Mouse (Mus musculus): ENCODE data around the gene Arhgef11. TPM values are rescaled to one million over a fixed set of nuclear protein-coding genes. Genes with fewer than 3 reads are reported as not detected.

The Arhgef11 gene
- polyA plus RNA-seq, 1 experiment from 2014 or later: 21.9 TPM

DNA sequence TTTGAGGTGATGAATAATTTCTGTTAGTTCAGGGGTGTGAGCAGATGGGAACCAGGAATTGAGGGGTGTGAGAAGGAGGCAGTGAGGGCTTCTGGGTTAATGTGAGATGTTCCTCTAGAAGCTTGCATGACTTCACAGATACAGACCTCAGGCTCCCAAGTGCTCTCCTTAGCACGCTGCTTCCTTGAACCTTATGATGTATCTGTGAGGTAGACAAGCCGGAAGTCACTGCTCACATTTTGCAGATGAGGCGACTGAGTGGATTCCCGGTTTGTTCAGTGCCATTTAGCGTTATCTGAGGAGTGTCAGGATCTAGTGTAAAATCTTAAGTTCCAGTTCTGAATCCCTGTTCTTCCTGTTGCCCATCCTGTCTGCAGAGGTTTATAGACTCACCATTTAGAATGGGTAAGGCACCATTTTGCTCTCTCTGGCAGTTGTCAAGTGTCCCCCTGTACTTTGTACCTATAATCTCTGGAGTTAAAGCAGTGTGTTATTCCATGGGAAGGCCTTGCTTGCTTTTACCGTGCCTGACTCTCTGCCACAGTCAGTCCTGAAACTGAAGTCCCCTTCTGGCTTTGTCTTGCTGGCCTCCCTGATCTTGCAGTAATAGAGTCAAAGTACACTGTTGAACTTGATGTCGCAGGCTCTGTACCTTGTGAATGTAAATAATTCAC lies 3.0 kb downstream of the Arhgef11 start:
- H3K9me3 ChIP-seq: no peaks in the 10 kb centered on the region
- 75% methylated on average over 7 of the region's 7 CpGs for WGBS

DNA sequence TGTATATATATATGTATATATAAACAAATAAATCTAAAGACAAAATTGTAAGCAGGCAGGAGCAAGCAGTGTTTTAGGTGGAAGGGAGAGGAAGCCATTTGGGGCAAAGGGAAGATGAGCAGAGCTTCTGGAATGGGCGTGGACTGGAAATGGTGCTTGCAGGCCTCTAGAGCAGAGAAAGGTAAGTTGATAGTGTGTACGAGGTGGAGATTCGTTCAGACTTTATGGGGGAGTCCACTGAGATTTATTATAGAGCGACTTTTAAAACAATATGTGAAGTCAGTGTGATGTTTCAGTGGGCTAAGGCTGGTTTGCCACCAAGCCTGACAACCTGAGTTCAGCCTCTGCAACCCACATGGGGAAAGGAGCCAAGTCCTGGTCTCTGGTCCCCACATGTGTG lies 7.5 kb downstream of the Arhgef11 start:
- no peak for ATAC-seq (ENCODE audit: insufficient number of reproducible peaks, insufficient read depth, low FRiP score, low TSS enrichment, low read depth)
- Histone ChIP-seq H3K9me3 (no peaks in the 10 kb centered on the region), H3K4me2 (no peak overlapping the region), H3K36me3 (peaks cover 7% of the 10 kb centered on the region; the same call in 1 of the 2 replicates), H3K27me3 (no peaks in the 10 kb centered on the region), H3K4me3 (replicated peaks) (no peak overlapping the region), H3K9ac (replicated peaks) (no peak overlapping the region), H3K4me1 (replicated peaks) (peaks cover 15% of the 10 kb centered on the region), H3K27ac (no peak overlapping the region)
- 81% methylated on average over 4 of the region's 4 CpGs for WGBS

More for the DNA sequence above, 3.0 kb downstream of the Arhgef11 start:
- Histone ChIP-seq H3K27me3 (no peaks in the 10 kb centered on the region), H3K36me3 (0 out of 2 replicates have a peak, but pooled peaks cover 3% of the 10 kb centered on the region), H3K4me3 (replicated peaks) (peak overlapping the region; percentile 75), H3K4me1 (replicated peaks) (peaks cover 27% of the 10 kb centered on the region), H3K4me2 (peak overlapping the region; percentile 87), H3K27ac (no peak overlapping the region), H3K9ac (replicated peaks) (peak overlapping the region; percentile 42; the same call in 1 of the 2 replicates)
- ATAC-seq (ENCODE audit: insufficient number of reproducible peaks, insufficient read depth, low FRiP score, low TSS enrichment, low read depth): no peak

DNA sequence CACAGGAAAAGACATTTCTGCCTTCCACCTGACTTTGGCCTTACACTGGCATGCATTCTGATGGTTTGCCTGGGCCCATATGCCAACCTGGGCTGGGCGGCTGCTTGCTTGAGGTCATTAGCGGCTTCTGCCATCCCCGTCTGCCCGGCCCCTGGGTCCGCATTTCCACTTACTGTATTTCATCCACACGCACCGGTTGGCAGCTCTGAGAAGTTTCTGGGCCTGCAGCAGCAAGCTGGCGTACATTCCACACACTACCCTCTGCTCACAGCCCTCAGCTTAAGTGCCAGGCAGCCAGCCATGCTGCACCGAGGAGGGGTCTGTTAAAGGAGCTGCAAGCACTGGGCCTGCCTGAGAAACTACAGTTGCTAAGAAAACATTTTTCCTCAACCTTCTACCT lies 13.5 kb downstream of the Arhgef11 start:
- Histone ChIP-seq H3K4me3 (replicated peaks) (no peak overlapping the region), H3K9me3 (no peaks in the 10 kb centered on the region), H3K27ac (no peak overlapping the region), H3K27me3 (no peaks in the 10 kb centered on the region), H3K4me1 (replicated peaks) (peaks cover 7% of the 10 kb centered on the region; the same call in 1 of the 2 replicates), H3K4me2 (no peak overlapping the region), H3K9ac (replicated peaks) (no peak overlapping the region), H3K36me3 (peaks cover 4% of the 10 kb centered on the region; the same call in 1 of the 2 replicates)
- ATAC-seq (ENCODE audit: insufficient number of reproducible peaks, insufficient read depth, low FRiP score, low TSS enrichment, low read depth): no peak
- WGBS: 86% methylated on average over 9 of the region's 9 CpGs

DNA sequence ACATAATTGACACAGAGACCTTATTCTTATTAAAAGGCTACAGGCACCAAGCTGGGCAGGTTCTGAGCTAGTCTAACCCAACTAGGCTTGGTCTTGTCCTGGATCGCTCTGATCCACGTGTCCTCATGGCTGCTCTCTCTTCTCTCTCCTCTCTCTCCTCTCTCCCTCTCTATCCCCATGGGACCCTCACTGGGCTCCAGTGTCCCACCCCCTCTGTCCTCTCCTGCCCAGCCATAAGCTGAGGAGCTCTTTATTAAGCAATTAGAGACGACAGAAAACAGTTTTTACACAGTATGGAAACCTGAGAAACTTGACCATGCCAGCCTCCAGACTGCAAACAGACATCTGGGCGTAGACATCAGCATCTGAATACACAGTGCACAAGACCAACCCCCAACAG lies 14.0 kb downstream of the Arhgef11 start:
- no peak for ATAC-seq (ENCODE audit: insufficient number of reproducible peaks, insufficient read depth, low FRiP score, low TSS enrichment, low read depth)
- Histone ChIP-seq H3K27ac (no peak overlapping the region), H3K9ac (replicated peaks) (no peak overlapping the region), H3K4me1 (replicated peaks) (peaks cover 11% of the 10 kb centered on the region; the same call in 1 of the 2 replicates), H3K4me2 (no peak overlapping the region), H3K9me3 (no peaks in the 10 kb centered on the region), H3K36me3 (peaks cover 4% of the 10 kb centered on the region; the same call in 1 of the 2 replicates), H3K4me3 (replicated peaks) (no peak overlapping the region), H3K27me3 (no peaks in the 10 kb centered on the region)
- WGBS: 63% methylated on average over 4 of the region's 4 CpGs

DNA sequence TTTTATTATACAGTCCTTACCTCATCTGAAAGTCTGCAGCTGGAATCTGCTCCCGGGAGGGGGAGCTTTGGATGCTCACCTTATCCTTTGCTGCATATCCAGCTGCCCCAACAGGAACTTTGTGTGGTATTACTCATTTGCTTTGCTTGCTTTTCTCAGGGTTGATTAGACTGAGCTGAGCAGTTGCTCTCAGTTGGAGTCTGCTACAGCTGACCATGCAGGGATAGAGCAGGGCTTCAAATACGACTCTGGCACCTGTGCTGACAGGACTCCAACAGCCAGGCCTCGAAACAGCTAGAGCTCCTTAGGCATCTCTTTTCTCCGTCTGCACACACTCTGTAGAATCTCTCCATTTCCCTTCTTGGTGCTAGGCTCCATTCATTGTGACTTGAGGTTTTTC lies 18.2 kb downstream of the Arhgef11 start:
- WGBS: 59% methylated on average over 4 of the region's 4 CpGs
- ATAC-seq (ENCODE audit: insufficient number of reproducible peaks, insufficient read depth, low FRiP score, low TSS enrichment, low read depth): no peak
- Histone ChIP-seq H3K9ac (replicated peaks) (no peak overlapping the region), H3K9me3 (no peaks in the 10 kb centered on the region), H3K4me1 (replicated peaks) (peaks cover 11% of the 10 kb centered on the region; the same call in 1 of the 2 replicates), H3K4me3 (replicated peaks) (no peak overlapping the region), H3K27me3 (no peaks in the 10 kb centered on the region), H3K27ac (no peak overlapping the region), H3K36me3 (no peaks in the 10 kb centered on the region), H3K4me2 (no peak overlapping the region)

DNA sequence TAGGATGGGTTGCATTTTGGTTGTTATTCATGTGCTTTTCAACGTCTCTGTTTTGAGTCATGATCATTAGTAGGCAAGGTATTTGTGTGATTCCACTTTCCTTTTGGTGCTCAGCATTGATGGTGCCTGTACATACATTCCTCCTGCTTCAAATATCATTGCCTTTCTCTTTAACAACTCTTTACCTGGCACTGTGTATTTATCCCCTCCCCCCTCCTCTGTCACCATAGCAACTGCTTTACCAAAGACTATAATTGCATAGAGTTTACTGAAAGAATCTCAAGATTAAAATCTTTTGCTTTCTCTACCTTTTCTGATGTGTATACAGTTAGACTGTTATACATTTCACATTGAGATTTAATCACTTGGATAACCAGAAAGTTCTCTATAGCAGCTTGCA lies 26.1 kb downstream of the Arhgef11 start:
- no peaks in the 10 kb centered on the region for H3K9me3 ChIP-seq

DNA sequence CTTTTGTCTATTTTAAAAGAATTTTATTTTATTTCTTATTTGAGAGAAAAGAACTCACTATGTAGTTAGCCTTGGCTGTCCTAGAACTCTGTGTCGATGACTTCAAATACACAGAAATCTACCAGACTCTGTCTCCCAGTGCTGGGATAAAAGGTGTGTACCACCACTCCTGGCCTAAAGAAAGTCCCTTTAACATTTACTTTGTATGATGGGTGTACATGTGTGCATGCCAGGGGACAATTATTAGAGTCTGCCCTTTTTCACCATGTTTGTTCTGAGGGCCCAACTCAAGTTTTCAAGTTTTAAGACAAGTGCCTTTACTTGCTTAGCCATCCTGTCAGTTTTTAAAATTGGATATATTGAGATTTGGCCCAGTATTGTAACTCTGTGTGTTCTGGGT lies 28.8 kb downstream of the Arhgef11 start:
- Histone ChIP-seq H3K36me3 (0 out of 2 replicates have a peak, but pooled peaks cover 12% of the 10 kb centered on the region), H3K4me2 (no peak overlapping the region), H3K9ac (replicated peaks) (no peak overlapping the region), H3K27ac (no peak overlapping the region), H3K9me3 (no peaks in the 10 kb centered on the region), H3K4me3 (replicated peaks) (no peak overlapping the region), H3K27me3 (no peaks in the 10 kb centered on the region), H3K4me1 (replicated peaks) (peaks cover 6% of the 10 kb centered on the region; the same call in 1 of the 2 replicates)
- no peak for ATAC-seq (ENCODE audit: insufficient number of reproducible peaks, insufficient read depth, low FRiP score, low TSS enrichment, low read depth)
- WGBS: 92% methylated on average over 1 of the region's 1 CpGs

More for the DNA sequence above, 26.1 kb downstream of the Arhgef11 start:
- H3K27ac ChIP-seq: no peak overlapping the region
- no peak for ATAC-seq (ENCODE audit: insufficient number of reproducible peaks, insufficient read depth, low FRiP score, low TSS enrichment, low read depth)
- 63% methylated on average over 1 of the region's 1 CpGs for WGBS
- H3K27me3 ChIP-seq: no peaks in the 10 kb centered on the region
- H3K36me3 ChIP-seq: peaks cover 17% of the 10 kb centered on the region; the same call in 1 of the 2 replicates
- H3K4me1 ChIP-seq (replicated peaks): peaks cover 6% of the 10 kb centered on the region; the same call in 1 of the 2 replicates
- no peak overlapping the region for H3K4me3 ChIP-seq (replicated peaks)
- no peak overlapping the region for H3K9ac ChIP-seq (replicated peaks)
- no peak overlapping the region for H3K4me2 ChIP-seq

GRCm38 (mm10) chr3:87649063-87649462 lies 31.7 kb downstream of the Arhgef11 start:
- H3K4me1 ChIP-seq (replicated peaks): peaks cover 6% of the 10 kb centered on the region; the same call in 1 of the 2 replicates
- H3K27ac ChIP-seq: no peak overlapping the region
- no peak overlapping the region for H3K4me3 ChIP-seq (replicated peaks)
- H3K36me3 ChIP-seq: 0 out of 2 replicates have a peak, but pooled peaks cover 4% of the 10 kb centered on the region
- no peak for ATAC-seq (ENCODE audit: insufficient number of reproducible peaks, insufficient read depth, low FRiP score, low TSS enrichment, low read depth)
- no peaks in the 10 kb centered on the region for H3K9me3 ChIP-seq
- no peak overlapping the region for H3K4me2 ChIP-seq
- no peaks in the 10 kb centered on the region for H3K27me3 ChIP-seq
- H3K9ac ChIP-seq (replicated peaks): no peak overlapping the region
- WGBS: 91% methylated on average over 3 of the region's 3 CpGs

GRCm38 (mm10) chr3:87658348-87658747 lies 41.0 kb downstream of the Arhgef11 start:
- Histone ChIP-seq H3K4me1 (replicated peaks) (no peaks in the 10 kb centered on the region), H3K9me3 (no peaks in the 10 kb centered on the region), H3K27ac (no peak overlapping the region), H3K36me3 (peaks cover under 1% of the 10 kb centered on the region; the same call in 1 of the 2 replicates), H3K27me3 (no peaks in the 10 kb centered on the region), H3K4me2 (no peak overlapping the region), H3K4me3 (replicated peaks) (no peak overlapping the region), H3K9ac (replicated peaks) (no peak overlapping the region)
- ATAC-seq (ENCODE audit: insufficient number of reproducible peaks, insufficient read depth, low FRiP score, low TSS enrichment, low read depth): no peak
- 73% methylated on average over 2 of the region's 2 CpGs for WGBS

DNA sequence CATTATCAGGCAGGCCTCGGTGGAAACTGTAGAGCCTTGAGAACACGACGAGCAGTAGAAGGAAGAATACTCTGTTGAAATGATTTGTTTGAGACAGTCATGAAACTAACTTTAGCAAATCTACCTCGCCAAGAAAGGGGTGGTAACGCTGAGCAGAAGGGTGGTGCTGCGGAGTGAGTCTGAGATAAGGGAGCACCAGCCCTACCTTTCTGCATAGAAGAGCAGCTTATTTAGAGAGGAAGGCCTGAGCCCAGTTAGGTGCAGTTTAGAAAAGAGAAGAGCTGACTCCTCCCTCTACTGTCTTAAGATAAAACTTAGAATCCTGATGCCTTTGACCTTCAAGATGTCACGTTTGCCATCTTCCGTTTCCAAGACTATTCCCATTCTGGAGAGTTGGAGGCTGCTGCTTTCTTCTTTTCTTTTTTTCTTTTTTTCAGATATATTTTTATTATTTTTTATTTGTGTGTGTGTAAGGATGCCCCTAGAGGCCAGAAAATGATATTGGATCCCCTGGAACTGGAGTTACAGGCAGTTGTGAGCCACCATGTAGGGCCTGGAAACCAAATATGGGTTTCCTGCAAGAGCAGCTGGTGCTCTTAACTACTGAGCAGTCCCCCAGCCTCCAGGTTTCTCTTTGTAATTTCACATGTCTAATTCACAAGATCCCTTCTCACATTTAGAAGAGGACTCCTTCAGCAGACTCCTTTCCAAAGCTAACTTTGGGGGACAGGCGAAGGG lies 42.5 kb downstream of the Arhgef11 start:
- no peak overlapping the region for H3K27ac ChIP-seq
- no peaks in the 10 kb centered on the region for H3K4me1 ChIP-seq (replicated peaks)
- H3K4me2 ChIP-seq: no peak overlapping the region
- no peaks in the 10 kb centered on the region for H3K9me3 ChIP-seq
- H3K9ac ChIP-seq (replicated peaks): no peak overlapping the region
- H3K27me3 ChIP-seq: no peaks in the 10 kb centered on the region
- H3K4me3 ChIP-seq (replicated peaks): no peak overlapping the region
- 90% methylated on average over 9 of the region's 9 CpGs for whole genome bisulfite sequencing
- H3K36me3 ChIP-seq: peaks cover 6% of the 10 kb centered on the region; the same call in 1 of the 2 replicates
- ATAC-seq (ENCODE audit: insufficient number of reproducible peaks, insufficient read depth, low FRiP score, low TSS enrichment, low read depth): no peak

DNA sequence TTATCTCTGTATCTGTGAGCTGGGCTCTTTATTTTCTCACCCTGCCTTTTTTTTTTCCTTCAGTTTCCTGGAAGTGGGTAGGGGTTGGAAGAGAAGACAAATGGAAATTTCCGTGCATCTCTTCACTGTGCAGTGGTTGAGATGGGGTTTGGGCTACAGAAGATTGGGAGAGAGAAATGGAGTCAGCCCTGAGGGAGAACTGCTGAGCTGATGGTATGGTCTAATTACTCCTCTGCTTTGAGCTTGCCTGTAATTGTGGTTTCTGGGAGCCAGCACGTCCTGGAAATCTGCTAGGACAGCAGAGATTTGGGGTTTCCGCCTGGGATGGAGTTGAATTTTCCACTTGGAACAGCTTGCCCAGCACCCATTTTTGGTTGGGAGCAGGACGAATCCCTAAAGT lies 43.1 kb downstream of the Arhgef11 start:
- H3K4me3 ChIP-seq (replicated peaks): no peak overlapping the region
- no peaks in the 10 kb centered on the region for H3K9me3 ChIP-seq
- no peak overlapping the region for H3K27ac ChIP-seq
- peaks cover 6% of the 10 kb centered on the region; the same call in 1 of the 2 replicates for H3K36me3 ChIP-seq
- ATAC-seq (ENCODE audit: insufficient number of reproducible peaks, insufficient read depth, low FRiP score, low TSS enrichment, low read depth): no peak
- H3K9ac ChIP-seq (replicated peaks): no peak overlapping the region
- H3K4me1 ChIP-seq (replicated peaks): no peaks in the 10 kb centered on the region
- 75% methylated on average over 4 of the region's 4 CpGs for WGBS
- no peak overlapping the region for H3K4me2 ChIP-seq
- no peaks in the 10 kb centered on the region for H3K27me3 ChIP-seq
